Mouse (Mus musculus): ENCODE results near the gene Dleu7.

- no peak for TF ChIP-seq POLR2A (IDR thresholded peaks at IDR 0.05; ENCODE audit: borderline replicate concordance, insufficient read depth, low read length)
- no peak for TF ChIP-seq CTCF (IDR thresholded peaks at IDR 0.05; ENCODE audit: borderline replicate concordance, insufficient read depth, low read depth, low read length)
These were observed 34.7 kb downstream of the Dleu7 start for GRCm38 (mm10) chr14:62258125-62258524.
